Mouse (Mus musculus) intestine, postnatal 0 days (tissue): ENCODE results near the gene Pear1. TPM values are rescaled to one million over a fixed set of nuclear protein-coding genes. Genes with fewer than 3 reads are reported as not detected.

Experiments used
- ATAC-seq: fragments of 200-750 bp; cut with Nextera tagmentation; 2 replicates; pipeline ENCODE4 v1.8.0; 2017; ENCODE audit warnings: mild to moderate bottlenecking, moderate TSS enrichment, moderate library complexity
- H3K27ac ChIP-seq: fragments of 300-500 bp; sonication (generic); 2 replicates; pipeline ENCODE4 v1.5.1; 2014; ENCODE audit warnings: mild to moderate bottlenecking, low read depth, low read length, moderate library complexity
- H3K27me3 ChIP-seq: fragments of 300-500 bp; sonication (generic); replicated peaks from 2 replicates; pipeline ENCODE4 v1.6.1; 2014; ENCODE audit warnings: low read length, mixed read lengths; ENCODE audit not compliant: control insufficient read depth, insufficient read depth
- H3K36me3 ChIP-seq: fragments of 300-500 bp; sonication (generic); 2 replicates; pipeline ENCODE4 v1.6.1; 2014; ENCODE audit warnings: mild to moderate bottlenecking, moderate library complexity; ENCODE audit not compliant: control insufficient read depth, insufficient read depth
- H3K4me1 ChIP-seq: fragments of 300-500 bp; sonication (generic); replicated peaks from 2 replicates; pipeline ENCODE4 v1.6.1; 2014; ENCODE audit warnings: antibody characterized with exemption, low read length, mixed read lengths; ENCODE audit not compliant: control insufficient read depth, insufficient read depth
- H3K4me2 ChIP-seq: fragments of 300-500 bp; sonication (generic); replicated peaks from 2 replicates; pipeline ENCODE4 v1.6.1; 2014; ENCODE audit warnings: low read depth, mild to moderate bottlenecking, moderate library complexity
- H3K4me3 ChIP-seq: fragments of 300-500 bp; sonication (generic); 2 replicates; pipeline ENCODE4 v1.5.1; 2014; ENCODE audit warnings: low read depth, low read length
- H3K9ac ChIP-seq: fragments of 300-500 bp; sonication (generic); 2 replicates; pipeline ENCODE4 v1.6.1; 2014; ENCODE audit warnings: mild to moderate bottlenecking, low read depth, low read length
- H3K9me3 ChIP-seq: fragments of 300-500 bp; sonication (generic); 2 replicates; pipeline ENCODE4 v1.6.1; 2016; ENCODE audit warnings: mixed run types; ENCODE audit not compliant: control insufficient read depth
- CTCF ChIP-seq: sonication (generic); IDR thresholded peaks from 2 replicates; pipeline ENCODE4 v1.5.1; 2016; ENCODE audit warnings: low read depth, mild to moderate bottlenecking, control low read depth, antibody characterized with exemption, moderate library complexity
- WGBS: fragments of 180-500 bp; shearing (Covaris S2); extraction: QIAGEN DNeasy Blood & Tissue Kit; methylation state at CpG from one replicate; pipeline ENCODE4 v1.1.7; 2014; 5-methylcytosine and 5-hydroxymethylcytosine counted together
- polyA plus RNA-seq: library from polyadenylated mRNA; unstranded; fragments of >200 nt; fragmentation: Nextera tagmentation; extraction: Ambion mirVana; gene quantifications from 2 replicates; pipeline ENCODE4 v1.2.1, GENCODE M21; 2015

Pear1 gene
- polyA plus RNA-seq, 1 experiment from 2014 or later, result 7.7 TPM

- Histone ChIP-seq H3K4me1 (no peaks in the 10 kb centered on the region), H3K27ac (no peak overlapping the region), H3K9ac (no peak overlapping the region), H3K27me3 (0 out of 2 replicates have a peak, but pooled peaks cover 3% of the 10 kb centered on the region), H3K9me3 (no peaks in the 10 kb centered on the region), H3K4me3 (no peak overlapping the region), H3K36me3 (no peaks in the 10 kb centered on the region), H3K4me2 (no peak overlapping the region)
- no peak for TF ChIP-seq CTCF
- 29% methylated on average over 6 of the region's 6 CpGs for WGBS
- ATAC-seq, result no peak
These were observed 38.4 kb downstream of the Pear1 start for GRCm38 (mm10) chr3:87785626-87786214.

- Histone ChIP-seq H3K4me1 (no peaks in the 10 kb centered on the region), H3K4me3 (no peak overlapping the region), H3K27me3 (peaks cover 3% of the 10 kb centered on the region; the same call in 1 of the 2 replicates), H3K9me3 (no peaks in the 10 kb centered on the region), H3K36me3 (no peaks in the 10 kb centered on the region), H3K9ac (no peak overlapping the region), H3K4me2 (no peak overlapping the region), H3K27ac (no peak overlapping the region)
- ATAC-seq, result no peak
- TF ChIP-seq CTCF, result no peak
- 60% methylated on average over 5 of the region's 5 CpGs for WGBS
These were observed 39.0 kb downstream of the Pear1 start for GRCm38 (mm10) chr3:87785156-87785555.

GRCm38 (mm10) chr3:87783282-87784023 lies 40.7 kb downstream of the Pear1 start:
- no peak overlapping the region for H3K9ac ChIP-seq
- no peak overlapping the region for H3K27ac ChIP-seq
- 84% methylated on average over 25 of the region's 25 CpGs for WGBS
- no peak overlapping the region for H3K4me3 ChIP-seq
- no peaks in the 10 kb centered on the region for H3K9me3 ChIP-seq
- ATAC-seq, result no peak
- TF ChIP-seq CTCF, result no peak
- H3K4me2 ChIP-seq, result no peak overlapping the region
- H3K36me3 ChIP-seq, result no peaks in the 10 kb centered on the region
- no peaks in the 10 kb centered on the region for H3K4me1 ChIP-seq
- peaks cover 3% of the 10 kb centered on the region; the same call in 1 of the 2 replicates for H3K27me3 ChIP-seq

- Histone ChIP-seq H3K4me3 (no peak overlapping the region), H3K27ac (no peak overlapping the region), H3K36me3 (no peaks in the 10 kb centered on the region), H3K27me3 (peaks cover 3% of the 10 kb centered on the region; the same call in 1 of the 2 replicates), H3K9ac (no peak overlapping the region), H3K9me3 (no peaks in the 10 kb centered on the region), H3K4me1 (no peaks in the 10 kb centered on the region), H3K4me2 (no peak overlapping the region)
- WGBS, result 50% methylated on average over 2 of the region's 2 CpGs
- TF ChIP-seq CTCF, result no peak
- ATAC-seq, result no peak
These were observed 45.0 kb downstream of the Pear1 start for GRCm38 (mm10) chr3:87779086-87779485.

GRCm38 (mm10) chr3:87778283-87778682 lies 45.8 kb downstream of the Pear1 start:
- H3K4me1 ChIP-seq, result no peaks in the 10 kb centered on the region
- peaks cover 3% of the 10 kb centered on the region; the same call in 1 of the 2 replicates for H3K27me3 ChIP-seq
- no peaks in the 10 kb centered on the region for H3K36me3 ChIP-seq
- 58% methylated on average over 23 of the region's 23 CpGs for WGBS
- no peak overlapping the region for H3K4me2 ChIP-seq
- no peak overlapping the region for H3K27ac ChIP-seq
- H3K4me3 ChIP-seq, result no peak overlapping the region
- ATAC-seq, result no peak
- H3K9ac ChIP-seq, result no peak overlapping the region
- H3K9me3 ChIP-seq, result no peaks in the 10 kb centered on the region
- no peak for TF ChIP-seq CTCF

GRCm38 (mm10) chr3:87771088-87771487 lies 53.0 kb downstream of the Pear1 start:
- peak; percentile 36; the same call in 1 of the 2 replicates for ATAC-seq
- no peak overlapping the region for H3K4me2 ChIP-seq

More at GRCm38 (mm10) chr3:87771088-87771487, 53.0 kb downstream of the Pear1 start:
- Histone ChIP-seq H3K36me3 (no peaks in the 10 kb centered on the region), H3K27me3 (no peaks in the 10 kb centered on the region), H3K9ac (no peak overlapping the region), H3K27ac (no peak overlapping the region), H3K9me3 (no peaks in the 10 kb centered on the region), H3K4me1 (no peaks in the 10 kb centered on the region), H3K4me3 (no peak overlapping the region)
- WGBS, result 21% methylated on average over 6 of the region's 6 CpGs
- TF ChIP-seq CTCF, result no peak
